Mouse (Mus musculus): ENCODE data around the gene Gm11127. TPM values are rescaled to one million over a fixed set of nuclear protein-coding genes. Genes with fewer than 3 reads are reported as not detected.

Gene Gm11127
- polyA plus RNA-seq, 1 experiment from 2014 or later, result not detected

DNA sequence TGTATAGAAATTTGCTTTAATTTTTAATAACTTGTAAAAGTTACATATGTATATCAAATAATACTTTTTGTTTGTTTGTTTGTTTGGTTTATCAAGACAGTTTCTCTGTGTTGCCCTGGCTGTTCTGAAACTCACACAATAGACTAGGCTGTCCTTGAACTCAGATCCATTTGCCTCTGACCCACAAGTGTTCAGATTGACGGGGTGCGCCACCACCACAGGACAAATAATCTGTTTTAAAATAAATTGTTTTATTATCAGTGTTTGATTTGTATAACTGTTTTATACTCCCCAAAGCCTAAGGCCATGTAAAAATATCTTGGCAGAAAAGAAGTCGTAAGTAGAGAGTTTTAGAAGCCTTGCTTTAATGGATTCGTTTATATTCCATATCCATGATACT, 30.5 kb downstream of the Gm11127 start:
- Histone ChIP-seq H3K9me3 (replicated peaks; ENCODE audit: control insufficient read depth, low read length) (no peaks in the 10 kb centered on the region), H3K27ac (ENCODE audit: low read depth, low read length) (no peak overlapping the region), H3K36me3 (ENCODE audit: control insufficient read depth, insufficient read depth, low read length) (no peaks in the 10 kb centered on the region), H3K27me3 (ENCODE audit: control insufficient read depth, insufficient read depth, low read length) (no peaks in the 10 kb centered on the region), H3K4me3 (ENCODE audit: low read depth, low read length) (no peak overlapping the region), H3K9ac (ENCODE audit: low read depth, low read length) (no peak overlapping the region), H3K4me2 (no peak overlapping the region), H3K4me1 (ENCODE audit: control insufficient read depth, insufficient read depth, low read length) (peaks cover 3% of the 10 kb centered on the region; the same call in 1 of the 2 replicates)
- 88% methylated on average over 4 of the region's 4 CpGs for WGBS (ENCODE audit: insufficient replicate concordance)
- no peak for ATAC-seq (replicated peaks; ENCODE audit: insufficient number of reproducible peaks, low FRiP score, low TSS enrichment)

DNA sequence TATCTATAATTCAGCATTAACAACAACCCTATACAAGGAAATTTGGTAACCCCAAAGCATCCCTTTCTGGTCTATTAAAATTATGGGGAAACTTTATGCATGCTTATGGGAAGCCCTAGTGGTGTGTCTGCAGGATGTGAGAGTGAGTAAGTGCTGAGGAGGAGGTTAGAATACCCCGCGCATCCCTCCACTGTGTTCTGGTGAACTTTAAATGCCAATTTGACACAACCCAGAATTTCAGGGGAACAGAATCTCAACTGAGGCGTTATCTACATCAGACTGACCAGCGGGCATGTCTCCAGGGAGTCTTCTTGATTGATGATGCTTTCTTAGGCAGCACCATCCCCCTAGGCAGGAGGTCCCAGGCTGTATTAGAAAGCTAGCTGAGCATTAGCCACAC, 32.3 kb downstream of the Gm11127 start:
- Histone ChIP-seq H3K27ac (ENCODE audit: low read depth, low read length) (no peak overlapping the region), H3K4me2 (no peak overlapping the region), H3K4me3 (ENCODE audit: low read depth, low read length) (no peak overlapping the region), H3K9me3 (replicated peaks; ENCODE audit: control insufficient read depth, low read length) (no peaks in the 10 kb centered on the region), H3K27me3 (ENCODE audit: control insufficient read depth, insufficient read depth, low read length) (no peaks in the 10 kb centered on the region), H3K36me3 (ENCODE audit: control insufficient read depth, insufficient read depth, low read length) (no peaks in the 10 kb centered on the region), H3K9ac (ENCODE audit: low read depth, low read length) (no peak overlapping the region), H3K4me1 (ENCODE audit: control insufficient read depth, insufficient read depth, low read length) (peaks cover 3% of the 10 kb centered on the region; the same call in 1 of the 2 replicates)
- ATAC-seq (replicated peaks; ENCODE audit: insufficient number of reproducible peaks, low FRiP score, low TSS enrichment), result no peak
- WGBS (ENCODE audit: insufficient replicate concordance), result 40% methylated on average over 4 of the region's 4 CpGs

DNA sequence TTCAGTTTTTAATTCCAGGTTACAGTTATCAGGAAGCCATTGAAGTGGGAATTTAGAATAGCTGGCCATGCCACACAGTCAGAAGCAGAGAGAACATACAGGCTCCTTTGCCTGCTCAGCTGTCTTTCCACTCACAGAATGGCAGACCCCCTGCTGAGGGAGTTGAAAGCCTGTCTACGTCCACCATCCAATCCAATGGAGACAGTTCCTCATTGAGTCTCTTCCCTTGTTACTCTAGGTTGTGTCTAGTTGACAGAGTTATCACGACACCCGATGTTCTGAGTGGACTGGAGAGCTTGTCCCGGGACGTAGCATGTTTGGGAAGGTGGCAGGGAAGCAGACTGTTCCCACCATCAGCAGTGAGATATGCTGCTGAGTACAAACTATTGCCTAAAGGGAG, 33.0 kb downstream of the Gm11127 start:
- Histone ChIP-seq H3K4me3 (ENCODE audit: low read depth, low read length) (no peak overlapping the region), H3K4me2 (no peak overlapping the region), H3K4me1 (ENCODE audit: control insufficient read depth, insufficient read depth, low read length) (peaks cover 3% of the 10 kb centered on the region; the same call in 1 of the 2 replicates), H3K27me3 (ENCODE audit: control insufficient read depth, insufficient read depth, low read length) (no peaks in the 10 kb centered on the region), H3K27ac (ENCODE audit: low read depth, low read length) (no peak overlapping the region), H3K9me3 (replicated peaks; ENCODE audit: control insufficient read depth, low read length) (no peaks in the 10 kb centered on the region), H3K9ac (ENCODE audit: low read depth, low read length) (no peak overlapping the region), H3K36me3 (ENCODE audit: control insufficient read depth, insufficient read depth, low read length) (no peaks in the 10 kb centered on the region)
- WGBS (ENCODE audit: insufficient replicate concordance), result 51% methylated on average over 5 of the region's 5 CpGs
- ATAC-seq (replicated peaks; ENCODE audit: insufficient number of reproducible peaks, low FRiP score, low TSS enrichment), result no peak

DNA sequence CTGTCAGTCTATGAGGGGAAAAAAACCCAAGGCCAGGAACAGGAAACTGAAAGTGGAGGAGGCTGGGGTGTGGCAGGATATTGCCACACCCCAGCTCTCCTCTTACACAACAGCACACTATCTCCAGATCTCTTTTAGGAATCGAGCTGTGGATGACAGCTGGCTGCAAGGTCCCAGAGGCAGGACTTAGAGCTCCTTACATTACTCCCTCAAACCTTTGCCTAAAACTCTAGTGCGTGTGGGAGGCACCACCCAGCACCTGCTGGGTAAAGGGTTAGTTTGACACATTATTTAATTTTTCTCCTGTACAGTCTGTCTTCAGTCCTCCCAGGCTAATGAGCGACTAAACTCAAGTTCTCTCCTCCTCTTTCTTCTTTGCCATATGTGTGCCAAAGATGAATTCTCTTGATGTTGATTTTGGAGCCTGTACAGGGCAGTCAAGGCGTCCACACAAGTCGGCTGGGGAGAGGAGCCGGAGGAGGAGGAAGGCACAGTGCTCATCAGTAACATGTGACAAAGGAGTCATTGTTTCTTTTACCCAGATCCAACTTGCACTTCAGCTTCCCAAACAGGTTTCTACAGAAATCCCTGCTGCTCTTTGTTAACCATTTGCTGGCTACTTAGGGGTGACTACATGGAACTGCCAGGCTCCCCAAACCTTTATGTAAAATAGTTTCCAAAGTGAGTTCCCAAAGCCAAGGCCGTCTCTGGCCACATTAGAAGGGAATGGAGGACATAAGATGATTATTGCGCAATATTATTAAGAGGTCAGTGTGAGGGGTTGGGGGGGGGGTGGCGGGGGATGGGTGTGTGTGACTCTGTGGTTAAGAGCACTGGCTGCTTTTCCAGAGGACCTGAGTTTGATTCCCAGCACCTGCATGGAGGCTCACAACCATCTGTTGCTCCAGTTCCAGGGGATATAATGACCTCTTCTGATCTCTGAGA, 34.2 kb downstream of the Gm11127 start:
- 61% methylated on average over 9 of the region's 9 CpGs for WGBS (ENCODE audit: insufficient replicate concordance)
- peak; percentile 60 for ATAC-seq (replicated peaks; ENCODE audit: insufficient number of reproducible peaks, low FRiP score, low TSS enrichment)
- Histone ChIP-seq H3K4me2 (no peak overlapping the region; the same call in 1 of the 2 replicates), H3K9me3 (replicated peaks; ENCODE audit: control insufficient read depth, low read length) (no peaks in the 10 kb centered on the region), H3K36me3 (ENCODE audit: control insufficient read depth, insufficient read depth, low read length) (no peaks in the 10 kb centered on the region), H3K4me1 (ENCODE audit: control insufficient read depth, insufficient read depth, low read length) (peaks cover 3% of the 10 kb centered on the region; the same call in 1 of the 2 replicates), H3K9ac (ENCODE audit: low read depth, low read length) (no peak overlapping the region), H3K4me3 (ENCODE audit: low read depth, low read length) (no peak overlapping the region), H3K27ac (ENCODE audit: low read depth, low read length) (no peak overlapping the region), H3K27me3 (ENCODE audit: control insufficient read depth, insufficient read depth, low read length) (no peaks in the 10 kb centered on the region)

DNA sequence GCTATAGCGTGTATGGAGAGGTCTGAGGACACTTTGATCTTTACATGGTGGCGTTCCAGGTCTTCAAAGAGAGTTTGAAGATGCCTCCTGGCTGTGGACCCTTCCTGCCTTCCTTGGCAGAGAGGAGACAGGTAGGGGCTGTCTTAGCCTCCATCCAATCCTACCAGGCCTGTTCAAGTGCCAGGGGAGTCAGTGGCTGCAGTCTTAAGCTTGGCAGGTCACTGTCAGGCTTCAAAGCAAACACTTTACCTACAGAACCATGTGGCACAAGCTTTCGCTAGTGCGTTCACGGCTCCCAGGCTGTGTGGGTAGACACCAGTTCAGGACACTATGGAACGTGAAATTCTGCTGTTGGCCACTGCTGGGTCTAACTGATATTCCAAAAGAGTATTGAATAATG, 35.2 kb downstream of the Gm11127 start:
- no peak overlapping the region for H3K4me3 ChIP-seq (ENCODE audit: low read depth, low read length)
- no peak overlapping the region for H3K9ac ChIP-seq (ENCODE audit: low read depth, low read length)
- H3K36me3 ChIP-seq (ENCODE audit: control insufficient read depth, insufficient read depth, low read length), result no peaks in the 10 kb centered on the region
- no peak overlapping the region for H3K27ac ChIP-seq (ENCODE audit: low read depth, low read length)
- no peak for ATAC-seq (replicated peaks; ENCODE audit: insufficient number of reproducible peaks, low FRiP score, low TSS enrichment)
- no peak overlapping the region for H3K4me2 ChIP-seq
- 85% methylated on average over 6 of the region's 6 CpGs for WGBS (ENCODE audit: insufficient replicate concordance)
- peaks cover 3% of the 10 kb centered on the region; the same call in 1 of the 2 replicates for H3K4me1 ChIP-seq (ENCODE audit: control insufficient read depth, insufficient read depth, low read length)
- no peaks in the 10 kb centered on the region for H3K27me3 ChIP-seq (ENCODE audit: control insufficient read depth, insufficient read depth, low read length)
- no peaks in the 10 kb centered on the region for H3K9me3 ChIP-seq (replicated peaks; ENCODE audit: control insufficient read depth, low read length)

DNA sequence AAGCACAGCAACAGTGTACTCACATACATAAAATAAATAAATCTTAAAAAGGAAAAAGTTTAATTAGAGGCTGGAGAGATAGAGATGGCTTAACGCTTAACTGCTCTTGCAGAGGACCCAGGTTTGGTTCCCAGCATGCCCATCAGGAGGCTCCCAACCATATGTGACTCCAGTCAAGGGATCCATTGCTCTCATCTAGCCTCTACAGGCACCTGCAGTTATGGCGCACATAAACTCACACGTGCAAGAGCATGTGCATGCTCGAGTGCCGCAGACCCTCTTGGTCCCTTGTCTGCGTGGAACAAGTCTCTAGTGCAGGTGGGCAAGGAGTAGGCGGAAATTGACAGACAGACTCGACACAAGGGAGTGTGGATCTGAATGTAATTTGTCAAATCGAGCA, 36.1 kb downstream of the Gm11127 start:
- Histone ChIP-seq H3K27ac (ENCODE audit: low read depth, low read length) (no peak overlapping the region), H3K36me3 (ENCODE audit: control insufficient read depth, insufficient read depth, low read length) (no peaks in the 10 kb centered on the region), H3K4me1 (ENCODE audit: control insufficient read depth, insufficient read depth, low read length) (peaks cover 3% of the 10 kb centered on the region; the same call in 1 of the 2 replicates), H3K4me2 (no peak overlapping the region), H3K27me3 (ENCODE audit: control insufficient read depth, insufficient read depth, low read length) (no peaks in the 10 kb centered on the region), H3K9ac (ENCODE audit: low read depth, low read length) (no peak overlapping the region), H3K4me3 (ENCODE audit: low read depth, low read length) (no peak overlapping the region), H3K9me3 (replicated peaks; ENCODE audit: control insufficient read depth, low read length) (no peaks in the 10 kb centered on the region)
- ATAC-seq (replicated peaks; ENCODE audit: insufficient number of reproducible peaks, low FRiP score, low TSS enrichment), result no peak
- WGBS (ENCODE audit: insufficient replicate concordance), result 82% methylated on average over 9 of the region's 9 CpGs

DNA sequence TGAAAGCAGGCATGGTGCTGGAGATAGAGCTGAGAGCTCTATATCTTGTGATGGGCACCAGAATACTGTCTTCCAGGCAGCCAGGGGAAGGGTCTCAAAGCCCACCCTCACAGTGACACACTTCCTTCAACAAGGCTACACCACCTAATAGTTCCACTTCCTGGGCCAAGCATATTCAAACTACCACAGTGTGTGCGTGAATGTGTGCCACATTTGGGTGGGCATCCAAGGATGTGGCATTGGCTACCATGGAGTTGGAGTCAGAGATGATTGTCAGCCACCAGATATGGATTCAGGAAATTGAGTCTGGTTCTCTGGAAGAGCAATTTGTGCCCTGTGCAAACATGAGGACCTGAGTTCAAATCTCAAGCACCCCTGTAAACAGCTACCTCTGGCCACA, 36.9 kb downstream of the Gm11127 start:
- peak overlapping the region; percentile 75; the same call in 1 of the 2 replicates for H3K27ac ChIP-seq (ENCODE audit: low read depth, low read length)
- H3K4me3 ChIP-seq (ENCODE audit: low read depth, low read length), result no peak overlapping the region
- H3K4me2 ChIP-seq, result peak overlapping the region; percentile 57
- 90% methylated on average over 1 of the region's 1 CpGs for WGBS (ENCODE audit: insufficient replicate concordance)
- no peak overlapping the region for H3K9ac ChIP-seq (ENCODE audit: low read depth, low read length)
- no peaks in the 10 kb centered on the region for H3K9me3 ChIP-seq (replicated peaks; ENCODE audit: control insufficient read depth, low read length)
- H3K36me3 ChIP-seq (ENCODE audit: control insufficient read depth, insufficient read depth, low read length), result no peaks in the 10 kb centered on the region
- no peak for ATAC-seq (replicated peaks; ENCODE audit: insufficient number of reproducible peaks, low FRiP score, low TSS enrichment)
- H3K27me3 ChIP-seq (ENCODE audit: control insufficient read depth, insufficient read depth, low read length), result no peaks in the 10 kb centered on the region
- H3K4me1 ChIP-seq (ENCODE audit: control insufficient read depth, insufficient read depth, low read length), result peaks cover 3% of the 10 kb centered on the region; the same call in 1 of the 2 replicates

DNA sequence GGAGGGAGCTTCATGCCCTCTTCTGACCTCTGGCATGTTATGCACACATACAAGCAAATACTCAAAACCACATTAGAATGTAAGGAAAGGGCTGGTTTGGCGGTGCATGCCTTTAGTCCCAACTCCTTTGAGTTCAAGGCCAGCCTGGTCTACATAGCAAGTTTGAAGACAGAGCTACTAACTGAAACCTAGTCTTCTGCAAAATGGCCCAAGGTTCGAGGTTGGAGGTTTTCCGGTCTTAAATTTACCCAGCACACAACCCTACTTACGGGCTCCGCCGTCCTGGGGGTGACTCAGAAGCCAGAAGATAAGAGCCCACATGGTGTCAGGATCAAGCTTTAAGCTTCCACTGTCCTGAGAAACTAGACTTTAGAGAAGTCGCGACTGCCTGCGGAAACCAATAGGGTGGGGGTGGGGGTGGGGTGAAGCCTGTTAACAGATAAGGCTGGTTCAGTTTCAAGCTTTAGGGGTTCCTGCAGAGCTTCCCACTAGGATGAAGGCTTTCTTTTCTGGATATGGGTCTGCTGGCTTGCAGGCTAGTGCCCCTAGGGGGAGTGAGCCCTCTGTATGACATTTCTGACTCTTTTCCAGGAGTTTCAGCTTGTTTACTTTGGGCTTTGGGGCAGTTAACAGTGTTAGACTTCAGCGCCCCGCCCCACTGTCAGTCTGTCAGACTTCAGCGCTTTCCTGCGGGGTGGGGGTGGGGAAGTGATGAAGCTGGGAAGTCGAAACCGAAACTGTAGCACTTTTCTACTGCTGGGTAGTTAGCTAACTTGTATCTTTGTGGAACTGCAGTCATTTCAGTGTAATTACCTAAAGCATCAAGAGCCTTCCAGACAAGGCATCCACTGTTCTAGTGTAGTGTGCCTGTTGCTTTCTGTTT, 37.7 kb downstream of the Gm11127 start, which contains the start of gene H2-T24:
Gene H2-T24, minus strand, starts transcription at position 370 of the 883 bp plus-strand sequence.
- Histone ChIP-seq H3K27ac (ENCODE audit: low read depth, low read length) (peak within 1 kb of the TSS; percentile 75), H3K36me3 (ENCODE audit: control insufficient read depth, insufficient read depth, low read length) (no peaks in the 10 kb centered on the region), H3K9ac (ENCODE audit: low read depth, low read length) (no peak within 1 kb of the TSS), H3K4me3 (ENCODE audit: low read depth, low read length) (peak within 1 kb of the TSS; percentile 25), H3K27me3 (ENCODE audit: control insufficient read depth, insufficient read depth, low read length) (no peaks in the 10 kb centered on the region), H3K4me2 (peak within 1 kb of the TSS; percentile 57), H3K4me1 (ENCODE audit: control insufficient read depth, insufficient read depth, low read length) (peaks cover 3% of the 10 kb centered on the region; the same call in 1 of the 2 replicates), H3K9me3 (replicated peaks; ENCODE audit: control insufficient read depth, low read length) (no peaks in the 10 kb centered on the region)
- WGBS (ENCODE audit: insufficient replicate concordance), result 25% methylated on average over 15 of the region's 15 CpGs
- peak; percentile 79; the same call in 1 of the 2 replicates for ATAC-seq (replicated peaks; ENCODE audit: insufficient number of reproducible peaks, low FRiP score, low TSS enrichment)
